Mouse (Mus musculus) adipocyte (in vitro differentiated cells): ENCODE data around the gene Gm14399.
"Not testable (repeated sequence)": the region's sequence is repeated elsewhere in the genome, so short reads cannot be mapped to it uniquely, and the experiment has no call there.

Experiments used
- DNase-seq: peaks from one replicate; pipeline ENCODE4 v3.0.0-alpha.2; 2016; ENCODE audit warnings: low spot score

Gene Gm14399

GRCm38 (mm10) chr2:175141993-175142295, at the start of gene Gm14399:
TSS of gene Gm14399 (minus strand) at chr2:175142012.
- DNase-seq: not testable (repeated sequence)

DNA sequence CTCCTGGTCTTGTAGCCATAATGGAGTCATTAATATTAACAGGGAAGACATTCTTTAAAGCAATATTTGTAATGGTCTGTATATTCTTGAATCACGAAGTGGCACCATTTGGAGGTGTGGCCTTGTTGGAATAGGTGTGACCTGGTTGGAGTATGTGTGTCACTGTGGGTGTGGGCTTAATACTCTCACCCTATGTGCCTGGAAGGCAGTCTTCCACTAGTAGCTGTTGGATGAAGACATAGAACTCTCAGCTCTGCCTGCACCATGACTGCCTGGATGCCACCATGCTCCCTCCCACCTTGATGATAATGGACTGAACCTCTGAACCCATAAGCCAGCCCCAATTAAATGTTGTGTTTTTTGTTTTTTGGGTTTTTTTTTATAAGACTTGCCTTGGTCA, 37.2 kb upstream of the Gm14399 start:
- DNase-seq: not testable (repeated sequence)

DNA sequence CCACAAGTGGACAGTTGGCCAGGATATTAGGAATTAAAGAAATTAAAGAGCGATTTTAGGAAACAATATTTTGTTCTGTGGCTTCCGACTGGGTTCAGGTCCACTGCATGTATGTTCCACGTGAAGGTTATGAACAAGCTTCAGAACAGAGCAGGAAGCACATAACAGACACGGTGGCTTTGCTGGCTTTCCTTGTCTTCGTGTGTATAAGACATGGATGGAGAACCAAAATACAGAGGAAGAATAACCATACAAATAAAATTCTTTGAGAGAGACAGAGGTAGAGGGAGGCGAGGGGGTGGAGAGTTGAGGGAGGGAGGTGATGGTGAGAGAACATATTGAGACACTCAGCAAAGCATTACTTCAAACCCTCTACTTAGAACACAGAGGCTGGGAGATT, 34.5 kb upstream of the Gm14399 start:
- DNase-seq: peak; percentile 8

GRCm38 (mm10) chr2:175175401-175176180, 33.8 kb upstream of the Gm14399 start, which contains the start of gene Gm14443:
TSS of gene Gm14443 (minus strand) at chr2:175175871.
- peak; percentile 94 for DNase-seq

DNA sequence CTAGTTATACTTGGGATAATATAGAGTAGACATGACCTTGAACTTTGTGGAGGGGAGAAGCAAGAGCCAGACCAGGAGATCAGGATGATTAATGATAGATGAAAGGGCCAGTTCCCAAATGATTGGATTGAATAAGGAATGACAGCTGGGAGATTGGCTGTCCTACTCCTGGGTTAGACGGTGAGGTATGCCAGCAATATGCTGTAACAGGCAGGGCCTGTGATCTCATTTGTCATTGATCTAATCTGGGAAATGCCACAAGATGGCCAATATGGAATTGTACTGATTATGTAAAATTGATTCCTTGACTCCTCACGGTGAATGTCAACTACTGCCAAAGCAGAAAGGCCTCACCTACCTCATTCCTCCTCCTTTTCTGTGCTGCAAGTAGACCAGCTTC, 32.2 kb upstream of the Gm14399 start:
- peak; percentile 2 for DNase-seq

- peak; percentile 2 for DNase-seq
Measured at GRCm38 (mm10) chr2:175172906-175173595, 31.2 kb upstream of the Gm14399 start.

- DNase-seq: peak; percentile 5
Measured at GRCm38 (mm10) chr2:175172123-175172522, 30.3 kb upstream of the Gm14399 start.

- DNase-seq: peak; percentile 2
Measured at GRCm38 (mm10) chr2:175166870-175167269, 25.1 kb upstream of the Gm14399 start.

DNA sequence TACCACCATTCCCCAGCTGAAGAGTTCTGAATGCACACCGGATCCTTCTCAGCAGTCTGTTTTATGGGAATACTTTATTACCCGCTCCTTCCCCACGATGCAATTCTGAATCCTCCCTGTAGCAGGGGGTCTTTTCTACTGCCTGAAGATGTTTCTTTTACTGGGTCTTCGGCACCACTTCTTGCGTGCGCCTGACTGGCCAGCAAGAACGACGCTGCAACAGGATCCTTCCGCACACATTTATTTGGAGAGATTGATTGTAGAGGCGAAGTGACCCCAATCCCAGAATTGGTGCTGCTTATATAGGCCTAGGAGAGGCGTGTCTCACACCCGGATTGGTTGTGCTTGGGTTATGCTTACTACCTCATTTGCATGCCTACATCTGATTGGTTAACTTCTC, 23.3 kb upstream of the Gm14399 start:
- peak; percentile 2 for DNase-seq

DNA sequence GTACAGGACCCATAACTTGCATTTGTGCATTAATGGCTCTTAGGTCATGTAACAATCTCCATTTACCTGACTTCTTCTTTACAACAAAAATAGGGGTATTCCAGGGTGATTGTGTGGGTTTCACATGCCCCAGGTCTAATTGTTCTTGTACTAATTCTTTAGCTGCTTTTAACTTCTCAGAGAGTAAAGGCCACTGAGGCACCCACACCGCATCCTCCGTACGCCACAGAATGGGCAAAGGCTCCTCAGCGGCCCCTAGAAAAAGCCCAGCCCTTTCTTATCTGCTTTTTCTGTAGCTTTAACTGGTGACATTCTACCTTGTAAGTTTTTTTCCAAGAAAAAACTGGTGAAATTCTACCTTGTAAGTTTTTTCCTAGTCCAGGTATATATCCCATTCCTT, 19.6 kb upstream of the Gm14399 start:
- not testable (repeated sequence) for DNase-seq

GRCm38 (mm10) chr2:175158642-175159041, 16.8 kb upstream of the Gm14399 start:
- no peak for DNase-seq

- DNase-seq: no peak
Measured at GRCm38 (mm10) chr2:175156696-175157095, 14.9 kb upstream of the Gm14399 start.

DNA sequence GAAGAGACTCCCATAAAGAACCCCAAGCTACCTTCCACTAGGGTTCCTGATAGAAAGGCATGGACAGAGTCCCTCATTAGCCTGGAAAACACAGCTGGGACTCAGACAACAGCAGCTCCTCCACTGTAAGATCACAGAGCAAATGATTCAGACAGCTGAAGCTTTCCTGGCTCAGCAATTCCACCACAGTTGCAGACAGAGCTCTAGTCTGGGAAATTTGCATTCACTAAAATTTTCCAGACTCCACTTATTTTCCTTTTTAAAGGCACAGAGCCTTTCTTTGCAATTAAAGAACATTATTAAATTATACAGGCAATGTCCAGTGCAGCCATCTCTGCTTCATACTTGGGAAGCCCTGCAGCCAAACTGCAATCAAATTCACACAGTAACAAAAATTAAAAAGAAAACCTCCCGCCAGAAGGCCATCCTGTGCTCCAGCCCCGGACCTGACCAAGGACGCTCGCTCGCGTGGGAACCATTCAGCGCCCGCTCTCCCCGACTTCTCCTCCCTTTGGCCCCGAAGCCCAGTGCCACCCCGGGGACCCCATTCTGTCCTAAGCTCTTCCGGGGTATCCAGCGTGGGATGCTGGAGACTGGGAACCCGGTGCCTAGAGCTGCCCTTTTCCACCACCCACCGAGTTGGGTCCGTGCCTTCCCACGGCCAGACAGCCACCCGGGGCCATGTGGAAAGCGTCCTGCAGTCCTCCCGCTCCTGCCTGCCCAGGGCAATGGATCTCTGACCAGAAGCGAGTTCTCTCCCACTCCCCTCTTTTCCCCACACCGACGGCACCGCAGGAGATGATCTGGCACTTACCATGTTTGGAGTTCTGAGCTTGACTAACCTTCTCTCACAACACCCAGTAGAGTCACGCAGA, 457 bp downstream of the Gm14399 start:
- DNase-seq: not testable (repeated sequence)

GRCm38 (mm10) chr2:175140624-175141023, 1.2 kb downstream of the Gm14399 start:
- DNase-seq: not testable (repeated sequence)
